Mouse (Mus musculus) C2C12 (cell line): ENCODE measurements around the gene Dglucy. TPM values are rescaled to one million over a fixed set of nuclear protein-coding genes. Genes with fewer than 3 reads are reported as not detected.

Experiments used
- H3K27me3 ChIP-seq: one replicate; pipeline ENCODE4 v1.6.1; 2011; ENCODE audit not compliant: control insufficient read depth, insufficient read depth, insufficient read length
- H3K36me3 ChIP-seq: one replicate; pipeline ENCODE4 v1.6.1; 2011; ENCODE audit not compliant: control insufficient read depth, insufficient read depth
- H3K4me3 ChIP-seq: one replicate; pipeline ENCODE4 v1.5.1; 2011; ENCODE audit warnings: mild to moderate bottlenecking, control low read depth; ENCODE audit not compliant: poor library complexity, insufficient read depth, severe bottlenecking
- H3K79me2 ChIP-seq: one replicate; pipeline ENCODE4 v1.6.1; 2011; ENCODE audit not compliant: control insufficient read depth, insufficient read depth
- H3K79me3 ChIP-seq: one replicate; pipeline ENCODE4 v1.6.1; 2011; ENCODE audit warnings: low read depth, control low read depth
- H3ac ChIP-seq: one replicate; pipeline ENCODE3; 2011; ENCODE audit warnings: low read depth; ENCODE audit not compliant: control insufficient read depth, insufficient read length
- CEBPB ChIP-seq: IDR thresholded peaks from one replicate; pipeline ENCODE4 v1.6.1; 2011; ENCODE audit warnings: low read depth, mild to moderate bottlenecking, control low read depth, moderate library complexity
- CTCF ChIP-seq: IDR thresholded peaks from one replicate; pipeline ENCODE4 v1.5.1; 2011; ENCODE audit not compliant: control insufficient read depth, insufficient read depth, insufficient read length
- FOSL1 ChIP-seq: IDR thresholded peaks from one replicate; pipeline ENCODE4 v1.8.0; 2011; ENCODE audit warnings: mild to moderate bottlenecking, low read length; ENCODE audit not compliant: poor library complexity, insufficient read depth, severe bottlenecking
- MAX ChIP-seq: IDR thresholded peaks from one replicate; pipeline ENCODE4 v1.6.1; 2011; ENCODE audit warnings: mild to moderate bottlenecking, control low read depth
- MYOD1 ChIP-seq: IDR thresholded peaks from one replicate; pipeline ENCODE4 v1.6.1; 2011; ENCODE audit warnings: low read depth; ENCODE audit not compliant: control insufficient read depth, insufficient read length
- MYOG ChIP-seq: IDR thresholded peaks from one replicate; pipeline ENCODE4 v1.6.1; 2011; ENCODE audit not compliant: control insufficient read depth, insufficient read length; ENCODE audit errors: extremely low read depth
- USF1 ChIP-seq: IDR thresholded peaks from one replicate; pipeline ENCODE4 v1.6.1; 2011; ENCODE audit warnings: low read depth, mild to moderate bottlenecking, control low read depth, moderate library complexity
- polyA plus RNA-seq: library from polyadenylated mRNA; unstranded; fragments of >200 nt; fragmentation: generic; extraction: Trizol; gene quantifications from one replicate; pipeline ENCODE4 v1.2.1, GENCODE M21; 2012; ENCODE audit warnings: missing spikeins

Gene Dglucy
- polyA plus RNA-seq, 1 experiment: 34.1 TPM

DNA sequence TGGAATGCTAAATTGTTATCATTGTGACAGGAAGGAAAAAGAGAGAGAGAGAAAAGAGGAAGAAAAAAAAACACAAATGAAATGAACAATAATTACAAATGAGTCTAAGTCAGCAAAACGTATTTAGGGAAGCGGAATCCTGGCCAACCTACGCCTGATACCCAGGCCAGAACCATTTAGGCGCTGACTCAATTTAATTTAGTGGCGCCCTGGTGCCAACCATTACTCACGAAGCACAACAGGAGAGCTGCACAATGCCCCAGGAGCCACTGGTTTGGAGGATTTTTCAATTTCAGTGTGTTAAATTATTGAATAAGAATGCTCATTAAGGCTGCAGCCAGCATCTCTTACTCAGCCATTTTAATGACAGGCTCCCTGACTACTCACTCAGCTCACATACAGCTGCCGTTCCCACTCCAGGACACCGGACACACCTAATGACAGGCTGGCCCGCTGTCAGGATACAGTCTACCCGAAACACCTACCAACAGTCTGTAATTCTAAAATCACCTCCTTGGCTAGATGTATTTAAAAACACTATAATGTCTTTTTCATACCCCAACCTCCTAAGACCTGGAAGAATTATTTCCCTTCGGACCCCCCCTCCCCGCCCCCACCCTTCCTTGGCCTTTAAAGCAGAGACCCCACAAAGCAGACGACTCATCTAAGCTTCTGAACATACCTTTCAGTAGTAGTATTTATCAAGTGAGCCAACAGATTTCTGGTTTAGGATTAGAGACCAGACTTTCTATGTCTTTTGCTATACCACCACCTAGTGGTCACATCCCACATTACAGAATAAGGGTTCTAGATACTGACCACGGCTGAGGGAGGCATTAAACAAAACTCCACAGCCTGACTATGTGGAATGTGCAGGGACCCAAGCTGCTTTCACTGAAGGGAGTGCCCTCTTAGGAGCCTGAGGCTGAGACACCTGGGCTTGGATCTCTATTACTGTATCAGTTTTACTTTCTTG, 147.1 kb downstream of the Dglucy start:
- H3K27me3 ChIP-seq: no peaks in the 10 kb centered on the region
- no peaks in the 10 kb centered on the region for H3K79me3 ChIP-seq
- TF ChIP-seq CEBPB (no peak), CTCF (no peak), MYOG (no peak), FOSL1 (no peak), MAX (no peak), USF1 (no peak), MYOD1 (no peak)
- no peak overlapping the region for H3ac ChIP-seq
- peaks cover 12% of the 10 kb centered on the region for H3K36me3 ChIP-seq
- no peaks in the 10 kb centered on the region for H3K79me2 ChIP-seq
- no peak overlapping the region for H3K4me3 ChIP-seq

DNA sequence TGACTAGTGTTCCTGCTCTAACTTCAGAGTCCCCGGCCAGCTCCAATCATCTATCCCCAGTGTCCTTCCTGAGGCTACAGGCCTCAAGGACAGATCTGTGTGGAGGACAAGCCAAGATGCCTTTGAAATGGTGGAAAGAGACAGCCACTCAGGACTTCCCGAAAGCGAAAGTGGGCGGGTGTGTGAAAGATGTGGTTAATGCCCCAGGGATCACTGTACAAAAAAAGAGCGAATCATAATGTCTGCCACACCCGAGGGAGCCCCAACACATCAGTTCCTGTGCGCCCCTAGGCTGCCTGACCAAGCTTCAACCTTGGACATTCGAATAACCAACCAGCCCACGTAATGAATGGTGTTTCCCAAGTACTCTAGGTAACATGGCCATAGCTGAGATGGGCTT, 149.4 kb downstream of the Dglucy start:
- Histone ChIP-seq H3K79me3 (no peaks in the 10 kb centered on the region), H3K79me2 (no peaks in the 10 kb centered on the region), H3K27me3 (no peaks in the 10 kb centered on the region), H3ac (no peak overlapping the region), H3K4me3 (no peak overlapping the region), H3K36me3 (peaks cover 12% of the 10 kb centered on the region)
- TF ChIP-seq CEBPB (no peak), FOSL1 (no peak), CTCF (no peak), MAX (no peak), MYOD1 (no peak), MYOG (no peak), USF1 (no peak)

DNA sequence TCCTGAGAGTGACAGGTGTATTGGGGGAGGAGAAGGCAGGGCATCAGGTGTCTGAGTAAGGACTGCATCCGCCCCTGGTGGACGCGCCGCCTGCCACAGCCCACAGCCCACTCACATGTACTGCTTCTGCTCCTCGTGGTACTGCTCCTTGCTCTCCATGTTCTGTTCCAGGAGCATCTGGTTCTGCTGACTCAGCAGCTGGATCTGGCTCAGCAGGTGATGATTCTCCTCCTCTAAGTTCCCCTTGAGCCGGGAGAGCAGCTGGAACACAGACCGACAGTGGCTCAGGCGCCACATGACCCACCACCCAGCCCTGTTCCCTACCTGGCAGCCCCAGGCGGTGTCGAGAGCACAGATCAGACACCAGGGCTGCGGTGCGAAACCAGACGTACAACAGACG, 152.8 kb downstream of the Dglucy start:
- H3ac ChIP-seq: no peak overlapping the region
- H3K36me3 ChIP-seq: peaks cover 8% of the 10 kb centered on the region
- no peak overlapping the region for H3K4me3 ChIP-seq
- no peaks in the 10 kb centered on the region for H3K79me3 ChIP-seq
- TF ChIP-seq USF1: no peak
- H3K27me3 ChIP-seq: no peaks in the 10 kb centered on the region
- H3K79me2 ChIP-seq: no peaks in the 10 kb centered on the region

DNA sequence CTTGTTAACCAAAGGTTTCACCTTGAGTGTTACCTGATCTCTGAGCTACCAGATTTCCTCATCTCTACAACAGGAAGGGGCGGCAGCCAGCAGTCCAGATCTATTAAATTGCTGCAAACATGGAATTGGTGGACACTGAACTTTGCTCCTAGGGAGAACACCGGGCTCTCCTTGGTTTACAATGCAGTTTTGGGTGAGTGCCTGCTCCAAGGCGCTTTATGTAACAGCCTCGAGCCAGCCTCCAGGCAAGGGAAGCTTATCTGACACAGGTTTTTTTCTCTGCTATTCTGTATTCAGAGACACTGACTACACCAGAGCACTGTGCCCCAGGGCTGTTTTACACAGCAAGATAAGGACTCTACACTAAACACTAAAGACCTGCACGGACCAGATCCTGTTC, 155.9 kb downstream of the Dglucy start:
- no peak for TF ChIP-seq MYOG
- TF ChIP-seq USF1: no peak
- TF ChIP-seq CTCF: no peak
- TF ChIP-seq FOSL1: no peak
- H3K4me3 ChIP-seq: no peak overlapping the region
- no peaks in the 10 kb centered on the region for H3K79me2 ChIP-seq
- no peaks in the 10 kb centered on the region for H3K79me3 ChIP-seq
- H3K36me3 ChIP-seq: no peaks in the 10 kb centered on the region
- H3K27me3 ChIP-seq: no peaks in the 10 kb centered on the region
- no peak overlapping the region for H3ac ChIP-seq

DNA sequence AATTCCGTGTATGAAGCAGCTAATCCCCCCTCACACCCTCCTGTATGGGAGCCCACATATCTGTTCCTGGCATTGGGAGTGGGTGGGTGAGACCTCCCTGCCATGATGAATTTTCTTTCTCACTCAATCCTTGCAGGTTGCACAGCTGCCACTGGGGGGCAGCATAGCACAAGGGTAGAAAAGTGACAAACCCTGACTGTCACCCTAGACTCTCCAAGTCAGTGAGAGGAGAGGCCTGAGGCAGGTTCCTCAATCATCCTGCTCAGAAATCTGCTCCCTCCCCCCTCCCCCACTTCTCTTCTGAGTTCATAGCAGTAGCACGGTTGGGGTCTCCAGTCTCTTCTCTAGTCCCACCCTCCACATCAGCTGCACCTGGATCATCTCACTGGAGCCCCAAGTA, 157.3 kb downstream of the Dglucy start:
- Histone ChIP-seq H3ac (no peak overlapping the region), H3K4me3 (no peak overlapping the region), H3K27me3 (no peaks in the 10 kb centered on the region), H3K36me3 (peaks cover 6% of the 10 kb centered on the region), H3K79me3 (no peaks in the 10 kb centered on the region), H3K79me2 (no peaks in the 10 kb centered on the region)
- TF ChIP-seq MYOD1: no peak
- TF ChIP-seq FOSL1: no peak
- no peak for TF ChIP-seq MAX
- no peak for TF ChIP-seq USF1
- peak; percentile 65 for TF ChIP-seq CTCF

DNA sequence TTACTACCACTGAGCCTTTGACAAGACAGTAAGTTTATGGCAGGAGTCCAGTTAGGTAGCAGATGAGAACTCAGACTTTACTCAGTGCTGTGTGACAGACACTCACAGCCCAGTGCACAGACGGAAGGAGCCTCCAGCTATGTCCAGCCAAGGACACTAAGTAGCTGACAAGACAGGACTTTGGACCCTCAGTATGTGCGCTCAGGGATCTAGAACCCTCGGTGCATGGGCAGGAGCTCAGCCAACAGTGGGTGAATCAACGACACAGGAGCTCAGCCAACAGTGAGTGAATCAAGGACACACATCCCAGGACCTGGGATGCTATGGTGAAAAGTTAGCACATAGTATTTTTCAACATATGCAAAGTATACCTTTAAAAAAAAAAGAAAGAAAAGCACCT, 157.9 kb downstream of the Dglucy start:
- Histone ChIP-seq H3K79me2 (no peaks in the 10 kb centered on the region), H3K36me3 (peaks cover 6% of the 10 kb centered on the region), H3K27me3 (no peaks in the 10 kb centered on the region), H3ac (no peak overlapping the region), H3K79me3 (no peaks in the 10 kb centered on the region), H3K4me3 (no peak overlapping the region)
- TF ChIP-seq MYOG (no peak), CEBPB (no peak), MAX (no peak), CTCF (no peak), MYOD1 (no peak), FOSL1 (no peak), USF1 (no peak)
